Comparison of ENCODE assay signal across 11 mouse cellular contexts in the genomic region with DNA sequence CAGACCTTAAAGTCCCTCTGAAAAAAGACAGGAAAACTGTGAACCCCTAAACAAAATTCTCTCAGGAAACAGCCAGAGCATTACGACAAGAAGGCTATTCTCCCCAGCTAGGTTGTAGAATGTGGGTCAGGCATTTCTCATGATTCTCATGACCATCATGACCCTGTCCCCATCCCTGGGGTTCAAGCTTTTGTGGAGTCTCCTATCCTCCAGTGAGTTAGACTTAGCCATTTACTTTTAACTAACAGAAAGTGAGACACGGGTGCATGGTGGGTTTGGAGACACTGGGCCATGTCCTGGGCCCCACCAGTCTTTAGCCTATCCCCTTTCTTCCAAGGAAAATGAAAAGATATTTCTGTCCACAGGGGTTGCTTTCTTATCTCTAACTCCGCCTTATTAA.
"Had no signal": no experiment of that assay in that cellular context is flagged by ENCODE, and none has a peak within 500 bp of the region (broad histone marks: within the 10 kb centered on the region; RNA-seq: fewer than 3 reads in every experiment).

No protein-coding gene starts in this region.

- H3K27ac ChIP-seq: embryonic facial prominence, embryonic 10.5 days; embryonic facial prominence, embryonic 12.5 days; embryonic facial prominence, embryonic 13.5 days; embryonic facial prominence, embryonic 15.5 days; forebrain, embryonic 10.5 days; forebrain, embryonic 12.5 days; forebrain, embryonic 13.5 days; forebrain, embryonic 15.5 days; heart, embryonic 10.5 days had no signal

- H3K9ac ChIP-seq: embryonic facial prominence, embryonic 12.5 days; embryonic facial prominence, embryonic 13.5 days; embryonic facial prominence, embryonic 15.5 days; forebrain, embryonic 12.5 days; forebrain, embryonic 13.5 days; forebrain, embryonic 15.5 days; forebrain, postnatal 0 days had no signal

- H3K4me3 ChIP-seq: embryonic facial prominence, embryonic 10.5 days; embryonic facial prominence, embryonic 12.5 days; embryonic facial prominence, embryonic 13.5 days; embryonic facial prominence, embryonic 15.5 days; erythroblast, embryonic 14.5 days; forebrain, embryonic 10.5 days; forebrain, embryonic 12.5 days; forebrain, embryonic 13.5 days; forebrain, embryonic 15.5 days; heart, embryonic 10.5 days had no signal

- H3K27me3 ChIP-seq: embryonic facial prominence, embryonic 12.5 days; embryonic facial prominence, embryonic 13.5 days; embryonic facial prominence, embryonic 15.5 days; forebrain, embryonic 12.5 days; forebrain, embryonic 13.5 days; forebrain, embryonic 15.5 days had no signal

- H3K4me1 ChIP-seq: forebrain, embryonic 12.5 days; forebrain, embryonic 15.5 days had no signal

- H3K36me3 ChIP-seq: embryonic facial prominence, embryonic 10.5 days; embryonic facial prominence, embryonic 12.5 days; embryonic facial prominence, embryonic 13.5 days; embryonic facial prominence, embryonic 15.5 days; forebrain, embryonic 10.5 days; forebrain, embryonic 12.5 days; forebrain, embryonic 15.5 days had no signal
